Mouse (Mus musculus) adrenal gland, postnatal 36 days (tissue): ENCODE measurements around the gene Ube2i. TPM values are rescaled to one million over a fixed set of nuclear protein-coding genes. Genes with fewer than 3 reads are reported as not detected.

Source experiments
- DNase-seq, 2 experiments: peaks; one replicate each; pipeline ENCODE4 v3.0.0; 2021; ENCODE audit warnings: mixed read lengths in 1 of 2
- microRNA-seq: library from miRNA; unstranded; fragments of <30 nt; microRNA quantifications from one replicate; pipeline ENCODE4 v1.2.0, GENCODE M21; 2021
- total RNA-seq, 2 experiments: library from RNA; stranded (reverse); gene quantifications; 2 replicates each; pipeline ENCODE4 v1.2.3; 2021

Gene Ube2i
- total RNA-seq, 2 experiments from 2014 or later: 242 to 248 TPM

GRCm38 (mm10) chr17:25218967-25219366 lies 55.5 kb downstream of the Ube2i start:
- peak in 1 of 2 experiments; percentile 31 for DNase-seq

- DNase-seq: no peak
Observed at GRCm38 (mm10) chr17:25215431-25215830, 59.0 kb downstream of the Ube2i start.

Small RNA genes lying within 50 kb of the gene (microRNA-seq; reads per million reads assigned to microRNA genes)
- gene Mir3547: 10.5 reads per million, percentile 25 among the genes with 10 or more reads in this experiment

Other genes with a start within 250 kb of the Ube2i start
- gene Tmem204, start 191.0 kb downstream of the Ube2i start, total RNA-seq: 10 to 100 TPM; 31.4 to 39.7 TPM
- gene Telo2, start 158.7 kb downstream of the Ube2i start, total RNA-seq: 10 to 100 TPM; 19.7 to 22.4 TPM
- not detected for gene Ptx4, start 153.9 kb downstream of the Ube2i start, total RNA-seq
- gene Clcn7, start 141.2 kb downstream of the Ube2i start, total RNA-seq: 10 to 100 TPM; 42.0 to 43.8 TPM
- not detected for gene Ccdc154, start 112.2 kb downstream of the Ube2i start, total RNA-seq
- gene Gm38655, start 99.2 kb downstream of the Ube2i start, total RNA-seq: under 1 TPM in 1 of 2 experiments, not detected in 1; 0.43 TPM
- 10 to 100 TPM; 18.7 to 20.7 TPM for gene BC003965, start 90.1 kb downstream of the Ube2i start, total RNA-seq
- gene Unkl, start 86.2 kb downstream of the Ube2i start, total RNA-seq: 10 to 100 TPM; 16.5 to 17.6 TPM
- 10 to 100 TPM; 41.2 to 43.2 TPM for gene Gnptg, start 34.5 kb downstream of the Ube2i start, total RNA-seq
- gene Tsr3, start 34.5 kb downstream of the Ube2i start, total RNA-seq: 10 to 100 TPM; 23.1 to 29.0 TPM
- gene Baiap3, start 18.3 kb downstream of the Ube2i start, total RNA-seq: 10 to 100 TPM in 1 of 2 experiments, 1 to 10 TPM in 1; 6.9 to 10.7 TPM
- under 1 TPM; 0.30 to 0.43 TPM for gene Prss34, start 23.8 kb upstream of the Ube2i start, total RNA-seq
- not detected for gene Prss28, start 34.0 kb upstream of the Ube2i start, total RNA-seq
- not detected for gene Prss29, start 44.0 kb upstream of the Ube2i start, total RNA-seq
- gene Tpsab1, start 70.9 kb upstream of the Ube2i start, total RNA-seq: 1 to 10 TPM in 1 of 2 experiments, under 1 TPM in 1; 0.63 to 1.2 TPM
- gene Tpsb2, start 91.7 kb upstream of the Ube2i start, total RNA-seq: 1 to 10 TPM; 2.8 to 3.2 TPM
- gene Tpsg1, start 94.7 kb upstream of the Ube2i start, total RNA-seq: not detected
- 10 to 100 TPM; 58.7 to 97.3 TPM for gene Cacna1h, start 159.2 kb upstream of the Ube2i start, total RNA-seq
- not detected for gene Tekt4, start 180.0 kb upstream of the Ube2i start, total RNA-seq
- under 1 TPM; 0.49 to 0.53 TPM for gene Sstr5, start 222.7 kb upstream of the Ube2i start, total RNA-seq